Mouse (Mus musculus): Measurements from ENCODE around the gene Slc7a4.

Gene Slc7a4

DNA sequence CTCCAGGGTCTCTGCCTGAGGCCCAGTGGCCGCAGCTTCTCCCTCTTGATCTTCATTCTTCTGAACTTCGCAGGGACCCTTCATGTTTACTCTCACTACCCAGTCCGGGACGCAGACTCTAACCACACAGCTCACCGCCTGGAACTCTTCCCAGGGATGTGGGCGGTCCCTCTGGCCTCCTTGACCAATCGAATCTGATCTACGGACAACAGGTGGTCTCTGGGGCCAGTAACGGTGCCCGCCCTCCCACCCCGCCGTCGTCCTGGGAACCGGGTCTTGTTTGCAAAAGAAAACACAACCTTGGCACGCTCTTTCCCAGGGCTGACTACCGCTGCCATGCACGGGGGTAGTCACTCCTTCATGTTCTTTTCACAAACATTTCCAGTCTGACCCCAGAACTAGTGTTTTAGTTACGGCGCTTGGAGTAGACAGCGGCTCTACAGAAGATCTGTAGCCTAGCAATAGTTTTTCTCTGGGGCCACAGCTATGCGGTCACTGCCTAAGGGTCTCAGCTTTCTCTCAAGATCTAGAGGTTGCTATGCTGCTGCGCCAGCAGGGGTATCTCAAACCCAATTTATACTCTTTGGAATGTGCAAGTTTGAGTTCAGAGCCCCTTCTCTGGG lies 21.8 kb downstream of the Slc7a4 start, which contains the start of gene Lrrc74b:
Lrrc74b (minus strand) TSS at position 120 of the 623 bp plus-strand sequence.
- DNase-seq = peak; percentile 85

DNA sequence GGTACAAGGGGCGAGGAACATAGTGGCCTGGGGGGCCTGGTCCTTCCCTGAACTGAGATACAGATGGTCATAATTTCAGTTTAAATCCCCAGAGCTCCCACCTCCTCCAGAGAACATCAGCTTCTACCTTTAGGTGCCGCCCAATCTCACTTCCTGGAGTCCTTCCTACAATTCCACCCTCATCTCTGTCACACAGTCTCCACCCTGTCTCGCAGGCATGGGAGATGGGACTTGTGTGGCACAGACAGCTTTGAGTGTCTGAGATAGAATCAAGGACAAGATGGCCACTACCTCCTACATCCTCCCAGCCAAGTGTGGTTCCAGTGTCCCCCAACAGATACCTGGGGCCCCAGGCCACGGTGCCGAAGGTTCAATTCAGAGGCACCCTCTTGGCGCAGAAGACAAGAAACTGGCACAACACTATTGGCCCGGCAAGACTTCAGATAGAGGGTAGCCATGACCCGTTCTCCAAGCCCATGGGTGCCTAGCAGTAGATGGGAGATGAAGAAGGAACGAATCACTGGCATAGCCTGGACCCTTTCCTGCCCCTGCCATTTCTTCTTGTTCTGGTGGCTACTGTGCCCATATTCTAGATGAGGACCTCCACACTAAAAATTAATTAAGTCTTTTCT lies 23.5 kb downstream of the Slc7a4 start:
- no peak for DNase-seq

DNA sequence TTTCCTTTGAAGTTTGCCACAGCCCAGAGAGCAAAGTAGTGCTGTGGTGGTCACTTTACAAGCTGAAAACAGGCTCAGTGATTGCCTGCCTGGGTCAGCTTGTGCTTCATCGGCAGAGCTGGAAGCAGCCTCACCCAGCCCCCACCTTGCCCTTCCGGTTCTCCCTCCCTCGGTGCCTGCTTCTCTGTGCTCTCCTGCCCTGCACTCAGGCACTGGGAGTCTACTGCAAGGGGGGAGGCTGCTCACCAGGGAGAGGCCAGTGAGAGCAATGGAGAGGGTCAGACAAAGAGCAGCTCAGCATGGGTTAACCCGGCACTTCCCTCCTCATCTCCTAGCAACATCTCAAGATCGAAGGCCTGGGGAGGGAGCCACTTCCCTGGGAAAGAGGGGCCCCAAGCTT lies 24.2 kb downstream of the Slc7a4 start:
- peak; percentile 46 for DNase-seq

DNA sequence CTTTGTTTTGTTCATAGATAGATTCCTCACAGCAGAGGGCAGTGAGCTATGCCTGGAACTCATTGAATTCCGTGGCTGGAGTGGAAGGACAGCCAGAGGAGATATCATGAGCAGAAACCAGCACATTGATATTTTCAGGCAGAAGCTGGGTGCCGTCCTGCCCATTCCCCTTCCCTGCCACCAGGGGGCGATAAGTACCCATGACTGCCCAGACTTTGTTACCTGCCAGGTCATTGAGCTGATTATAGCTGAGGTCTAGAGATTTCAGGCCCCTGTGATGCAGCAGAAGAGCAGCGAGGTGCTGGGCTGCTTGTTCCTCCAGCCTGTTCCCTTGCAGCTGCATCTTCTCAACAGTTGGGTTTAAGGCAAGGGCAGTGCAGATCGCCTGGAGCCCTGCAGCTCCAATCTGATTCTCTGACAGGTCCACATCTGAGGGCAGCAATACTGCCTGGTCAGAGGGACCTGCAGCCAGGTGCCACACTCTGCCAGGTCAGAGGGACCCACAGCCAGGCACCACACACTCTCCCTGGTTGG lies 25.0 kb downstream of the Slc7a4 start:
- DNase-seq = peak; percentile 76

DNA sequence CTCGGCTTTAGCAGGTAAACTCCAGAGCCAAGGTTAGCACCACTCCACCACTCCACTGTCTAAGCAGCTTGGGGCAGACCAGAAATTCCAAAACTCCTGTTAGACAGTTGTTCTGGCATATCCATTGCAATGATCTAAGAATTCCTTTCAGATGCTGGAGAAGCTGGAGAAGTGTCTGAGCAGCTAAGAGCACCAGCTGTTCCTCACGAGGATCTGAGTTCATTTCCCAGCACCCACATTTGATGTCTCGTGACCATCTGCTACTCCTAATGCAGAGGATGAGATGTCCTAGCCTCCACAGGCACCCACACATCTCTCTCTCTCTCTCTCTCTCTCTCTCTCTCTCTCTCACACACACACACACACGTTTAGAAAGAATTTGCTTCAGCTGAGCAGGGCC lies 26.1 kb downstream of the Slc7a4 start:
- no peak for DNase-seq

DNA sequence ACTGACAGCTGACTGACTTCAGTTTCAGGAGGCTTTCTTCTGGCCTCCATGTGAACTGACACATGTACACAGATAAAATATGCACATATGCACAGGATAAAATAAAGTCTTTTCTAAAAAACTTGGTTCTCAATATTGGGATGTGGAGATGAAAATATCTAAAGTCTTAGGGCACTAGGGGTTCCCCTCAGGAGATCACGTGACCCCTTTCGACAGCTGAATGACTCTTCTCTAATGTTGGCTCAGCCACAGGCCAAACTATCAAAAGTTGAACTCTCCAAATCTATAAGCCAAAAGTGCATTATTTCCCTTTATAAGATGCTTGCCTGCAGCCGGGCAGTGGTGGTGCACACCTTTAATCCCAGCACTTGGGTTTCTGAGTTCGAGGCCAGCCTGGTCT lies 26.8 kb downstream of the Slc7a4 start:
- no peak for DNase-seq

DNA sequence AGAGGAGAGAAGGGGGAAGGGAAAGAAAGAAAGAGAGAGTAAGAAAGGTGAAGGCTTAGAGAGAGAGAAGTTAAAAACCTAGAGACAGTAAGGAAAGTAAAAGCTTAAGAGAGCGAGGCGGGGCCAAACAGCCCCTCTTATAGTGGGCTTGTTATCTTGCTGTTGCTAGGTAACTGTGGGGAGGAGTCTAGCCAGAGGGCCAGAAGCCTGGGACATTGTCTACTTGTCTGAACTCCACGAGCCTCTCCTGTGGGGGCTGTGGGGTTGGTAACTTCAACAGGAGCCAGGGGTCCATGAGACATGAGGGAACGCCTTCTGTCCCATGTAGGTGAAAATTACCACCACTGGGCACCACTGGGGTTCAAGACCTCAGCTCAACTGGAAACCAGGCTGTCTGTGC lies 28.3 kb downstream of the Slc7a4 start:
- DNase-seq = peak; percentile 67

DNA sequence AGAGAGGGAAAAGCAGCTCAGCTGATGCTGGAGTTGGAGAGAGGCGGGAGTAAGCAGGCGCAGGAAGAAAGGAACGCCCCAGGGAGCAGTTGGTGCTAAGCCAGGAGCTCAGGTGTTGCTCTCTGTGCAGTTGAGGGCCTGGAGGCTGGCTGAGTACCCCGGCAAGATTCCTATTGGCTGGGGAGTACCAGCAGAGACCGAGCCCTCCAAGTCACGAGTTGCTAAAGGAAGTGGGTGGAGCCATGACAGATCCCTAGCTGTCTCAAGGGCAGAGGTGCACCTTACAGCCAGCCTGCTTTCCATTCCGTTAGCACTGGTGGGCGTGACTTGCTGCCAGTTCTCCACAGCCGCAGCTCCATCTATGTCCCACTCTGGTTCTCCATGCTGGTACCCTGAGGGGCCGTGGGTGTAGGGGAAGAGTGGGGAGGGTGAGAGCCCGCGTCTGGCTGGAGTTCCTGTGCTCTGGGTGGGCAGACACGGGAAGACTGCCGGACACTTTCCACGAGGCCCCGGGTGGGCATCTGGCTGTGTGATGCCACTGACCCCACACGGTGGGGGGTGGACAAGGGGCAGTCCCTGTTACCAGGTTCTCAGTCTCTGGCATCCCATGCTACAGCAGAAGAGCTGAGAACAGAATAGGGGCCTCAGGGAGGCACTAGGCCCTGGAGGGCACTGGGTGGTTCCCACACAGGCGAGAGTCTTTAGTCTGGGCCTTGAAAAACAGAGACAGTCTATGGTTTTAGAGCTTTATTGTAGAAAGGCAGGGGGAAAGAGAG lies 28.9 kb downstream of the Slc7a4 start:
- DNase-seq = peak; percentile 83

DNA sequence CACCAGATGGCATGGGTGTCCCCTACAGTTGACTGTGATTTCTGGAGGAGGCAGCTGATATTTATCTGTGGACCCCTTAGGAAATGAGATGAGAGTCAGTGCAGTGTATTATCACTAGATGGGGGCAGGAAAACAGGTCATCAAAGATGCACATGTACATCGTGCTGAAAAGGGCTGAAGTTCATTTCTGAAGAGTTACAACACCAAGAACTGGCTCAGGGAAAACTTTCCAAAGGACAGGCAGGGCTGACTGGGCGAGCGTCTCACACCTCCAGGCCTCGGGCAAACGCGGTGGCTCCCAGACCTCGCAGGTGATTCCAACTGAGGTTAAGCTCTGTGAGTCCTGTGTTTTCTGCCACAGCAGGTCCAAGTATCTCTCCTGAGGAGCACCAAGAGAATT lies 30.2 kb downstream of the Slc7a4 start:
- no peak for DNase-seq

DNA sequence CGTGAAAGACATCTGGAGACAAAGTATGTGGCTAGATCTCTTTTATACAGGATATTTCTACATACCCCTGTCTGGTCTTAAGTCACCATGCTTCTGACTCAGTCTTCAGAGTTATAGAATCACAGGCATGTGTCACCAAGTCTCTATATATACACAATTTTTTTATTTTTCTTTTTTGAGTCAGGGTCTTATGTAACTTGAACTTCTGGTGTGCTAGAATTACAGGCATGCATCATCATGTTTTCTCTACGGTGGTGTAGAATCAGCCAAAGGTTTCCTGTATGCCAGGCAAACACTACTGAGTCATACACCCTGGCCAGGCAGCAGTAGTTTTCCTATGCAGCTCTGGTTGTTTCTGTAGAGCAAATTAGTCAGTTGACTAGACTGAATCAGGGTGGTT lies 40.4 kb downstream of the Slc7a4 start:
- no peak for DNase-seq

DNA sequence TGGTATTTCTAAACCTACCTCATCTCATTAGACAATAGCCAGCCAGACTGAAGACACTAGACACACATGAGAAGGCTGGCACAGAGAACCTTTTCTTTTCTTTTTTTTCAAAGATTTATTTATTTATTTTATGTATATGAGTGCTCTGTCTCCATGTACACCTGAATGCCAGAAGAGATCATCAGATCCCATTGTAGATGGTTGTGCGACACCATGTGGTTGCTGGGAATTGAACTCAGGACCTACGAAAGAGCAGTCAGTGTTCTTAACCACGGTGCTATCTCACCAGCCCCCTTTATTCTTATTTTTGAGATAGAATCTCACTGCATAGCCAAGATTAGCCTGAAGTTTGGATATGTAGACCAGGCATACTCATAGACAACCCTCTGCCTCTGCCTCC lies 46.4 kb downstream of the Slc7a4 start:
- DNase-seq = no peak

DNA sequence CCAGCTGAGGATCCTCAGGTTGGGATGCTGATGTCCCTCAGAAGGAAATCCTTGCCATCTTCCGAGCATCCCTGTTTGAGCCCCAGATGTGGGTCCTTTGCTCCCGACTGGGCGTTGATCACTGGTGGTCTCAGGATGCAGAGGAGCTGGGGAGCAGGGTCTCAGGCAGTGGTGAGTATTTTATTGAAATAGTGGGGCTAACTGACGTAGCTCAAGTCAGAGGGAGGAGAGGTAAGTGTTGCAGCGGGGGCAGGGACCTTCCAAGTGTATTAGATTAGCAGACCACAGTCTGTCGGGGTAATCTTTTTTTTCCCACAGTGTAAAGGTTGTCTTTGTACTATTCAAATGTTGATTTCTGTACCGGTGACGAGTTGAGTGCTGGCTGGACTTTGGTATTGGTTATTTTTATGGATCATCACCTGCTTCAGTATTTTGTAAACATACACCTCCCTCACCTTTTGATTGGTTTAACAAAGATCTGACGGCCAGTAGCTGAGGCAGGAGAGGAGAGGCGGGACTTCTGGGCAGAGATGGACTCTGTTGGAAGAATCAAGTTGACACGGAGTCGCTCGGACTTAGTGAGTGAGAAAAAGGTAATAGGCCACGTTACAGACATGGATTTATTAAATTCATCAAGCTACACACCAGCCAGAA lies 50.2 kb downstream of the Slc7a4 start:
- DNase-seq = no peak

DNA sequence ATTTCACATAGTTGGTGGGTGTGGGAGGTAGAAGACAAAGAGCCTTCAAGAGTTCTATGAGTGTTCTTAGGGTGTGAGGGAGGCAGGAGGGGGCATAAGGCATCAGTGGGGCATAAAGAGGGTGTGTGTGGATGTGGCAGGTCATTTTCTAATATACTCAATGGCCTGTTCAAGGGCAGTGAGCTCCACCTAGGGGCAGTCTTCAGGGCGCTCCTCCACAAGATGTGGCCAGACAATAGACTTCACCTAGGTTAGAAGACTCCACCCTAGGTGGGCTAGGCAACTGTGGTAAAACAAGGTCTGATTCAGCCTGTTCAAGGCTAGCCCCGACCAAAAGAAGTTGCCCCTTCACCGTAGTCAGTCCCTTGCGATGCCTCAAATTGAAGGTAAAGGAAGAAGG lies 50.7 kb downstream of the Slc7a4 start:
- DNase-seq = peak; percentile 32

DNA sequence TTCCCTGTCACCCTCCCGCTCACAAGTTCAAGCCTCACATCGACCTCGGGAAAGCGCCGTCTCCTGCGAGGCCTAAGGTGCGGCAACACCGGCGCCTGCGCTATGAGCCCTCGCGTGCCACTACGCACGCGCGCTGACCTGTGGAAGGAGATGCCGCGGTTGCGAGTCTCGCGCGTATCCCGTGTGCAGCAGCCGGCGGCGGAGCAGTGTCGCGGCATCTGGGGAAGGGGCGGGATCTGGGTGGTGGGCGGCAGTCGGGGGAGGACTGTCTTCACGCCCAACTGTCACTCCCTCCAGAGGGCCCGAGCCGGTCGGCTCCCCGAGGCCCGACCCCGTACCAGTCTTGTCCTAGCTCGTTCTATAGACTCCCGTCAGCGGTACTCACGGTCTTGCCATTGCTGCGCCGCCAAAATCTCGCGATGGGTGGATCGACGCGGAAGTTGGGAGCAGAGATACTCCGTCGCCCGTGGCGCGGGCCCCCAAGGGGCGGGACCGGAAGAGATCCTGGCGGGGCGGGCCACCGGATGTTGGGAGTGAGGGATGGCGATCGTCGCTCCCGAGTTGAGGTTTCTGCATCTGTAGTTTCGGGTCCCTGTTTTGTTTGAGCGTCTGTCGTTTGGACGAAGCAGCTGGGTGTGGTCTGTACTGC lies 52.2 kb downstream of the Slc7a4 start, which contains the start of gene Thap7:
Thap7 (minus strand) TSS at position 497 of the 649 bp plus-strand sequence.
- peak; percentile 99 for DNase-seq

DNA sequence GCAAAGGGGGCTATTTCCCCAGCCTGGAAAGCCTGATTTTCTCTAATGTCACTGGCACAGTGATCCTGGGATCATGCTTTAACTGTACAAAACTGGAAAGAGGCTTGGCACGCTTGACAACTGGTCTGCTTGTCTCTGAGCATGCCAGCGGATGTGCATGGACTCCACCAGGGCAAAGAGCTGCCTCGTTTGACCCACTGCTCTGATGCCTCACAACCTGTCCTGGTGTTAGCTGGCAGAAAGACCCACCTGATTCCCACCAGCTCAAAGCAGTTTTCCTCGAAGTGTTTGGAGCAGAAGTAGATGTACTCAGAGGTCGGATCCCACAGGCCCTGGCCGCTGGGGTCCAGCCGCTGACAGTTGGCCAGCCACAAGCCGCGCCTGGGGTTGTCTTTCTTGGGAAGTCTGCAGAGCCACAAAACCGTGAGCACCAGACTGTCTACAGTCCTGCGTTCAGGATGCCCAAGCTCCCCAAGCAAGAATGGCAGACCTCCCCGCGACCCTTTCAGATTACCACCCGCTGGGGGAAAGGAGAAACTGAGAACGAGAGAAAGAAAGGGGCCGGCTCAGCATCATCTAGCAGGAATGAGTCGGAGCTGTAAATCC lies 52.9 kb downstream of the Slc7a4 start:
- DNase-seq = no peak

DNA sequence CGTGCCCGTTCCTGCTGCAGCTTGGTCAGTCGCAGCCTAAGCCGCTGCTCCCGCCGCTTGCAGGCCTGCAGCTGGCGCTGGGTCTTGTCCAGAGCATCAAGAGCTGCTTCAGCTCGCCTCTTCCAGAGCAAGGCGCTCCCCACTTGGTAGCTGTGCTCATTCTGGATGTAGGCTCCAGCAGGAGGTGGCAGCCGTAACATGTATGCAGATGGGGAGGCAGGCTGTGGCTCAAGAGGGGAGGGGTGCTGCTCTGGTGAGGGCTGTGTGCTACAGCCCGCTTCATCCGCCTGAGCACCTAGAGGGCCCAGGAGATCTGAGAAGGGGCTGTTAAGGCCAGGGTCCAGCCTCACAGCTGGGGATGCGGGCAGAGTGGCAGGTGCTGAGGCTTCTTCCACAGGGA lies 54.7 kb downstream of the Slc7a4 start:
- DNase-seq = no peak

DNA sequence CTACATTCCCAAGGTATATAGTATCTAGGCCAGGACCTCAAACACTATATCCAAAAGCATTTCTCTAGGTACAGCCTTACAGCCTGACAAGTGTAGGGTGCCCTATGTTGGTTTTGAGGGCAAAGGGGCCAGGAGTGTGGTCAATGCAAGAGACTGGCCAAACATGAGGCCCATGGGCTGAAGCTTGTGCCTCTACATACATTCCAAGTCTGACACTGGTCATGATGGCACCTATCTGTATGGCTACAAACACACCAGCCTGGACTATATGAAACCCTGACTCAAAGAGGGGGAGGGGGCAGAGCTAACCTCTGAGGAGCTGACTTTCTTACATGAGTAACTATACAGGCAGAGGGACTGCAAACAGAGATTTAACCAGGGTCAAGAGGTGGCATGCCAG lies 55.4 kb downstream of the Slc7a4 start:
- DNase-seq = no peak

DNA sequence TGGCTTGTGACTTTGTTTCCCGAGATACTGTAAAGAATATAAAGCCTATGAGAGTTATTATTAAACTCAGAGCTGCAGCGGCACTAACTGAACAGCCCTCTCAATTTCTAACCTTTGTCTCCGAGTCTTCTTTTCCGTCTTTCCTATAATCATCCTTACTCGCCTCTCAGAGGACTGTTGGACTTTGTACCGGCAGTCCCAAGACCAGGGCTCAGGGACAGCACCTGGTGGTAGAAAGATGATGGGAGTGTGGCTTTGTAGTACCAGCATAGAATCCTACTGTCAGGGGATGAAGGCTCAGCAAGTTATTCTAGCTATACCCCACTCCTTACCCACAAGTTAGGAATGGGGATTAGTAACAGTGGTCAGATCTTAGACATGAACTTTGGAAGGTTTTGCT lies 56.8 kb downstream of the Slc7a4 start:
- DNase-seq = no peak

DNA sequence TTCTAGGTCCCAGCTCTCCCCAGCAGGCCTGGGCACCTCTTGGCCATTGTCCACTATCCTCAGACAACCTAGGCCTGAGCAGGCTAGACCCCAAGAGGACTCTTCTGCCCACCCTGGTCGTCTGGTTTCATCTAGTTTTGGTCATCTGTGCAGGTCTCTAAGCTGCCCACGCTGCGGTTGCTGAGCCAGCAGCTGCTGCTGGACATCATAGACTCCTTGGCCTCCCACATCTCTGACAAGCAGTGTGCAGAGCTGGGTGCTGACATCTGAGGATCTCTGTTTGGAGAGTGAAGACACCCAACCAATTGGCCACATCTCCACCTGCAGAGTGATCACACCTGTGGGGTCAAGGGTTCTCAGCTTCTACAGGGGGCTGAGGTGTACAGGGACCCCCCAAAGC lies 57.5 kb downstream of the Slc7a4 start:
- no peak for DNase-seq

DNA sequence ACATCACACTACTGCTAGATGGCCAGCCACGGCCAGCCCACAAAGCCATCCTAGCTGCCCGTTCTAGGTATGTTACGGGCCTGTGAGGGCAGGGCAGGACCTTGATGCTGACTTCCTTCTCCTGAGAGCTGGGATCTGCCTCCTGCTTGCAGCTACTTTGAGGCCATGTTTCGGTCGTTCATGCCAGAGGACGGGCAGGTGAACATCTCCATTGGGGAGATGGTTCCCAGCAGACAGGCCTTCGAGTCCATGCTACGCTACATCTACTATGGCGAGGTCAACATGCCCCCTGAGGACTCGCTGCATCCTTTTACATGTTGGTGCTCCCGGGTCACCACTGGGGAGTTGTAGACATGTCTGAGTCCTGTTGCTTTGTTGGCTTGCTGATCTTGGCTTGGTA lies 58.9 kb downstream of the Slc7a4 start:
- DNase-seq = no peak

All from embryo, embryonic 11 days (tissue).